Mouse (Mus musculus) lung, postnatal 0 days (tissue): ENCODE measurements at regions not wholly inside any gene's neighbourhood (a gene's known extent, or its start where the extent isn't known, plus 50 kb on each side); places are given as distances from the start of the nearest gene placed in this dataset.

ENCODE experiments used
- CTCF ChIP-seq: IDR thresholded peaks from 2 replicates; pipeline ENCODE4 v1.5.1; 2016; ENCODE audit warnings: antibody characterized with exemption, mild to moderate bottlenecking
- EP300 ChIP-seq: IDR thresholded peaks from 2 replicates; pipeline ENCODE4 v1.6.1; 2016; ENCODE audit warnings: antibody characterized with exemption, mild to moderate bottlenecking, control low read depth

- no peak for TF ChIP-seq CTCF
- no peak for TF ChIP-seq EP300
These were observed 67.9 kb upstream of the Ezr start for GRCm38 (mm10) chr17:6850513-6850912.
